Mouse (Mus musculus) forebrain, embryonic 11.5 days (tissue): ENCODE data around the gene Snapc1. TPM values are rescaled to one million over a fixed set of nuclear protein-coding genes. Genes with fewer than 3 reads are reported as not detected.

ENCODE experiments used
- ATAC-seq: fragments of 200-750 bp; cut with Nextera tagmentation; replicated peaks from 2 replicates; pipeline ENCODE4 v1.8.0; 2017; ENCODE audit warnings: moderate TSS enrichment; ENCODE audit not compliant: low FRiP score
- DNase-seq: peaks from one replicate; pipeline ENCODE4 v3.0.0-alpha.2; 2017; ENCODE audit warnings: low spot score
- H3K27ac ChIP-seq: fragments of 300-500 bp; sonication (generic); 2 replicates; pipeline ENCODE4 v1.5.1; 2014; ENCODE audit warnings: low read depth, low read length
- H3K27me3 ChIP-seq: fragments of 300-500 bp; sonication (generic); 2 replicates; pipeline ENCODE4 v1.6.1; 2014; ENCODE audit warnings: mild to moderate bottlenecking, low read length, mixed read lengths; ENCODE audit not compliant: control insufficient read depth, insufficient read depth
- H3K36me3 ChIP-seq: fragments of 300-500 bp; sonication (generic); 2 replicates; pipeline ENCODE4 v1.6.1; 2014; ENCODE audit warnings: mild to moderate bottlenecking, low read length, moderate library complexity, mixed read lengths; ENCODE audit not compliant: control insufficient read depth, insufficient read depth
- H3K4me1 ChIP-seq: fragments of 300-500 bp; sonication (generic); replicated peaks from 2 replicates; pipeline ENCODE4 v1.6.1; 2014; ENCODE audit warnings: low read length, mixed read lengths; ENCODE audit not compliant: control insufficient read depth, insufficient read depth
- H3K4me2 ChIP-seq: fragments of 300-500 bp; sonication (generic); 2 replicates; pipeline ENCODE4 v1.6.1; 2014; ENCODE audit warnings: low read depth, mild to moderate bottlenecking, low read length, moderate library complexity, mixed read lengths; ENCODE audit not compliant: severe bottlenecking
- H3K4me3 ChIP-seq: fragments of 300-500 bp; sonication (generic); 2 replicates; pipeline ENCODE4 v1.5.1; 2014; ENCODE audit warnings: low read depth, low read length
- H3K9ac ChIP-seq: fragments of 300-500 bp; sonication (generic); 2 replicates; pipeline ENCODE4 v1.6.1; 2014; ENCODE audit warnings: low read length
- H3K9me3 ChIP-seq: fragments of 300-500 bp; sonication (generic); 2 replicates; pipeline ENCODE4 v1.6.1; 2016; ENCODE audit warnings: low read length, mixed read lengths; ENCODE audit not compliant: control insufficient read depth
- WGBS: fragments of 180-500 bp; shearing (Covaris S2); extraction: QIAGEN DNeasy Blood & Tissue Kit; methylation state at CpG from one replicate; pipeline ENCODE4 v1.1.7; 2014; 5-methylcytosine and 5-hydroxymethylcytosine counted together
- polyA plus RNA-seq: library from polyadenylated mRNA; unstranded; fragments of >200 nt; fragmentation: Nextera tagmentation; extraction: Ambion mirVana; gene quantifications from 2 replicates; pipeline ENCODE4 v1.2.1, GENCODE M21; 2014

The Snapc1 gene
- polyA plus RNA-seq, 1 experiment from 2014 or later, result 27.9 TPM

DNA sequence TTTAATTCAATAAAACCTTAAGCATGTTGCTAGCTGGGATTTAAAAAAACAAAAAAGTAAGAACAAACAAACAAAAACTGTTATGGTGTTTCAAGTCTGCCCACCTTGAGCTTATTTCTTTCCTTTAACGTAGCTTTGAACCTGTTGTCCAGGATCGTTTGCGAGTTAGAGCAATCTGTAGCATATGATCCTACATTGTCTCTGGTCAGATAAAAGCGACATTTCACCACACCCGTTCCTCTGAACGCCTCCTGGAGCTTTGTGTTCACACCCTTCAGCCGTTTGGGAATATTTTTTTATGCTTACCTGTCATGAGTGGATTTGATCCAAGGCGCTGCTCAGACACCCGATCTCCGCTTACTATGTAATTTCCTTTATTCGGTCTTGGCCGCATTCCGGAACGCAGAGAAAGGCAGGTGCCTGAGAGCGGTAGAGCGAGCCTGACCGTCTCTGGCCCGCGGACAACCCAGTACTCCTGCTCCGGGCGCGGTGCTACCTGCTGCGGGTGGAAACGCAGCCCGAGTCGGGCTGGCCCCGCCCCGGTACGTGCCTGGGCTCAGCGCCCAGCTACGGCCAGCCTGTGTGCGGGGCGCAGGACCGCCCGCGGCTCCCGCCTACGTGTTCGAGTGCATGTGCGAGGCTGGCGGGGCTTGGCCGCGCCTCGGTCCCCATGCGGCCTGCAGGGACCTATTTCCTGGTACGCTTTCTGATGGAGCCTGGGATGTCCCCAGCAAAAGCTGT is 14.8 kb upstream of the Snapc1 start:
- Histone ChIP-seq H3K27ac (no peak overlapping the region), H3K4me1 (peaks cover 7% of the 10 kb centered on the region; the same call in 1 of the 2 replicates), H3K4me3 (peak overlapping the region; percentile 34), H3K36me3 (peaks cover 2% of the 10 kb centered on the region; the same call in 1 of the 2 replicates), H3K27me3 (no peaks in the 10 kb centered on the region; the same call in 1 of the 2 replicates), H3K4me2 (peak overlapping the region; percentile 77), H3K9me3 (no peaks in the 10 kb centered on the region), H3K9ac (peak overlapping the region; percentile 59)
- ATAC-seq, result peak; percentile 92
- peak; percentile 81 for DNase-seq
- 6% methylated on average over 46 of the region's 46 CpGs for WGBS

GRCm38 (mm10) chr12:73952879-73953278 is 11.4 kb upstream of the Snapc1 start:
- peak; percentile 54 for ATAC-seq
- 9% methylated on average over 15 of the region's 15 CpGs for WGBS

GRCm38 (mm10) chr12:73953420-73954186 is 10.7 kb upstream of the Snapc1 start:
- no peak for DNase-seq
- Histone ChIP-seq H3K4me2 (peak overlapping the region; percentile 58), H3K27ac (no peak overlapping the region), H3K4me1 (peaks cover 7% of the 10 kb centered on the region; the same call in 1 of the 2 replicates), H3K36me3 (no peaks in the 10 kb centered on the region), H3K9me3 (no peaks in the 10 kb centered on the region), H3K4me3 (peak overlapping the region; percentile 22; the same call in 1 of the 2 replicates), H3K9ac (no peak overlapping the region; the same call in 1 of the 2 replicates), H3K27me3 (no peaks in the 10 kb centered on the region)
- no peak for ATAC-seq
- WGBS, result 50% methylated on average over 14 of the region's 14 CpGs

More at GRCm38 (mm10) chr12:73952879-73953278, 11.4 kb upstream of the Snapc1 start:
- H3K27me3 ChIP-seq, result no peaks in the 10 kb centered on the region
- H3K36me3 ChIP-seq, result no peaks in the 10 kb centered on the region
- peaks cover 7% of the 10 kb centered on the region; the same call in 1 of the 2 replicates for H3K4me1 ChIP-seq
- H3K9me3 ChIP-seq, result no peaks in the 10 kb centered on the region
- DNase-seq, result peak; percentile 73
- peak overlapping the region; percentile 58 for H3K4me2 ChIP-seq
- H3K27ac ChIP-seq, result no peak overlapping the region
- peak overlapping the region; percentile 22 for H3K4me3 ChIP-seq
- peak overlapping the region; percentile 48 for H3K9ac ChIP-seq

GRCm38 (mm10) chr12:73954785-73955184 is 9.5 kb upstream of the Snapc1 start:
- Histone ChIP-seq H3K9ac (no peak overlapping the region), H3K36me3 (no peaks in the 10 kb centered on the region), H3K27me3 (no peaks in the 10 kb centered on the region), H3K4me1 (peaks cover under 1% of the 10 kb centered on the region; the same call in 1 of the 2 replicates), H3K4me2 (no peak overlapping the region), H3K27ac (no peak overlapping the region), H3K4me3 (no peak overlapping the region), H3K9me3 (no peaks in the 10 kb centered on the region)
- 87% methylated on average over 5 of the region's 5 CpGs for WGBS
- DNase-seq, result no peak
- ATAC-seq, result no peak

DNA sequence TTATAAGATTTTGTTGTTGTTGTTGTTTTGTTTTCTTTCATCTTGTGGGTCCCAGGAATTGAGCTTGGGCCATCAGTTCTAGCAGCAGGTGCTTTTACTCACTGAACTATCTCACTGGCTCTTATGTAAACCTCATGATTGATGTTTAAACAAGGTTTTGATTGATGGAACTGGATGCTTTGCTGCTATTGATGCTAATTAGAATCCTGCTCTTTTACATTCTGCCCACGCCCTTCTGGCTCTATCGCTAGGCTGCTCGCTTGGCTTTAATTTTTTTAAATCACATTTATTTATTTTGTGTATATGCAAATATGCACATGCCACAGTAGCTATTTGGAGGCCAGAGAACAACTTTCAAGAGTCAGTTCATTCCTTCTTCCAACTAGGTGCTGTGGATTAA is 6.6 kb upstream of the Snapc1 start:
- 92% methylated on average over 3 of the region's 3 CpGs for WGBS
- ATAC-seq, result no peak

DNA sequence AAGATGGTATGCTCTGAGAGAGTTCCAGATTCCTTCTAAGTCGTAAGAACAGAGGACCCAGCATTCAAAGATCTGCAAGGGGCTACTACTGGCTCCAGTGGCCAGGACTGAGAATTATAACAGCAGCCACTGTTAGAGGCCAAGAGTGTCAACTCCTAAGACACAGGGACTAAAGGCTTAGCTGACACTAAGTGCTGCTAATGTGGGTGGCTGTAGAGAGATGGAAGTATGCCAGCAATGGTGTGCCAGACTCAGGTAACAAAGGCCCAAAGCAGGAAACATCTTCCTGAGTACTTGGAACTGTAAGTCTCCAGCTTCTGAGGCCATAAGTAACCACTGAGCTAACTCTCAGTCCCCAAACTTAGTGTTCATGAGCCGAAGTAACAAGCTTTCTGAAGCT is 5.5 kb upstream of the Snapc1 start:
- Histone ChIP-seq H3K9ac (no peak overlapping the region), H3K4me3 (no peak overlapping the region), H3K27me3 (no peaks in the 10 kb centered on the region), H3K4me1 (no peaks in the 10 kb centered on the region), H3K27ac (no peak overlapping the region), H3K36me3 (no peaks in the 10 kb centered on the region), H3K9me3 (no peaks in the 10 kb centered on the region), H3K4me2 (no peak overlapping the region)
- no peak for ATAC-seq
- 87% methylated on average over 2 of the region's 2 CpGs for WGBS
- DNase-seq, result no peak

More for the DNA sequence above, 6.6 kb upstream of the Snapc1 start:
- Histone ChIP-seq H3K9ac (no peak overlapping the region), H3K9me3 (no peaks in the 10 kb centered on the region), H3K4me2 (no peak overlapping the region), H3K4me3 (no peak overlapping the region), H3K36me3 (no peaks in the 10 kb centered on the region), H3K27me3 (no peaks in the 10 kb centered on the region), H3K4me1 (no peaks in the 10 kb centered on the region; the same call in 1 of the 2 replicates), H3K27ac (no peak overlapping the region)
- no peak for DNase-seq

DNA sequence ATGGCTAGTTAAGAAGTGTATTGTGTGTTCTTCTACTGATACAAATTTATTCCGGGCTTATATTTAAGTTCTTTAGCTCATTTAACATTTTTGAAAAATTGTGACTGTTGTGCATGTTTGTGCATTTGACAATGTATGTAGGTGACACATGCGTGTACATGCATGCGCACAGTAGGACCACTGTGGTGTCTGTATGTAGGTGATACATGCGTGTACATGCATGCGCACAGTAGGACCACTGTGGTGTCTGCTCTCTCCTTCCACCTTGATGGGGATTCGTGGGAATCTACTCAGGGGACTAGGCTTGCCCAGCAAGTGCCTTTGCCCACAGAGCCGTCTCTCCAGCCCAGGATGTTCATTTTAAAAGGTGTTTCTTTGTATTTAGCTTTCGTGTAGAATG is 4.9 kb downstream of the Snapc1 start:
- Histone ChIP-seq H3K9me3 (peaks cover 2% of the 10 kb centered on the region; the same call in 1 of the 2 replicates), H3K36me3 (peaks cover 24% of the 10 kb centered on the region), H3K4me2 (no peak overlapping the region), H3K4me3 (no peak overlapping the region), H3K4me1 (no peaks in the 10 kb centered on the region; the same call in 1 of the 2 replicates), H3K27me3 (no peaks in the 10 kb centered on the region), H3K9ac (no peak overlapping the region), H3K27ac (no peak overlapping the region)
- ATAC-seq (no peak), DNase-seq (no peak)
- 94% methylated on average over 8 of the region's 8 CpGs for WGBS

DNA sequence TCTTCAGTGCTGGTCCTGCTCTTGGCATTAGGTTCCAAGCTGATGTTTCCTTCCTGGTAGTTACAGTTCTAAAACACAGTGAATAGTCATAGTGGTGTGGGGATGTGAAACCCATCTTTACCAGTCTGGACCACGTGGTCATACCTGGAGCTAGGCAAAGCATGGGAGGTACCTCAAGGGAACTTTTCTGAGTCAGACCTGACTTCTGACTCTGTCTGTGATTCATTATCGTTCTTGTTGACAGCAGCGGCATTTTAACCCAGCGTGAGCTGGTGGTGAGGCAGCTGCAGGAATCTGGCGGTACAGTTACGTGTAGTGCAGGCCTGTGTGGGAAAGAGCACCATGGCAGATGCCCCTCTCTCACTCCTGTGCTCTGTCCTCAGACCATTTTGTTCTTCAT is 10.3 kb downstream of the Snapc1 start:
- Histone ChIP-seq H3K4me3 (no peak overlapping the region), H3K4me1 (no peaks in the 10 kb centered on the region), H3K27ac (no peak overlapping the region), H3K9ac (no peak overlapping the region), H3K4me2 (no peak overlapping the region), H3K27me3 (no peaks in the 10 kb centered on the region), H3K36me3 (peaks cover 18% of the 10 kb centered on the region), H3K9me3 (peaks cover 2% of the 10 kb centered on the region; the same call in 1 of the 2 replicates)
- DNase-seq, result no peak
- 92% methylated on average over 6 of the region's 6 CpGs for WGBS
- ATAC-seq, result no peak
